Mouse (Mus musculus) midbrain, embryonic 10.5 days (tissue): ENCODE measurements at regions not wholly inside any gene's neighbourhood (a gene's known extent, or its start where the extent isn't known, plus 50 kb on each side); places are given as distances from the start of the nearest gene placed in this dataset.

Experiments
- DNase-seq: peaks from one replicate; pipeline ENCODE4 v3.0.0-alpha.2; 2017; ENCODE audit warnings: low spot score
- H3K27ac ChIP-seq: fragments of 300-500 bp; sonication (generic); replicated peaks from 2 replicates; pipeline ENCODE4 v1.5.1; 2016; ENCODE audit warnings: mild to moderate bottlenecking
- H3K27me3 ChIP-seq: fragments of 300-500 bp; sonication (generic); 2 replicates; pipeline ENCODE4 v1.6.1; 2016; ENCODE audit warnings: low read depth, mild to moderate bottlenecking; ENCODE audit not compliant: poor library complexity, severe bottlenecking
- H3K36me3 ChIP-seq: fragments of 300-500 bp; sonication (generic); 2 replicates; pipeline ENCODE4 v1.6.1; 2016; ENCODE audit warnings: mild to moderate bottlenecking, moderate library complexity
- H3K4me1 ChIP-seq: fragments of 300-500 bp; sonication (generic); 2 replicates; pipeline ENCODE4 v1.6.1; 2016
- H3K4me3 ChIP-seq: fragments of 300-500 bp; sonication (generic); 2 replicates; pipeline ENCODE4 v1.5.1; 2016; ENCODE audit warnings: mild to moderate bottlenecking, moderate library complexity
- H3K9me3 ChIP-seq: fragments of 300-500 bp; sonication (generic); replicated peaks from 2 replicates; pipeline ENCODE4 v1.6.1; 2016; ENCODE audit warnings: mild to moderate bottlenecking
- WGBS: fragments of 180-500 bp; shearing (Covaris S2); methylation state at CpG from one replicate; pipeline ENCODE4 v1.1.7; 2016; 5-methylcytosine and 5-hydroxymethylcytosine counted together

DNA sequence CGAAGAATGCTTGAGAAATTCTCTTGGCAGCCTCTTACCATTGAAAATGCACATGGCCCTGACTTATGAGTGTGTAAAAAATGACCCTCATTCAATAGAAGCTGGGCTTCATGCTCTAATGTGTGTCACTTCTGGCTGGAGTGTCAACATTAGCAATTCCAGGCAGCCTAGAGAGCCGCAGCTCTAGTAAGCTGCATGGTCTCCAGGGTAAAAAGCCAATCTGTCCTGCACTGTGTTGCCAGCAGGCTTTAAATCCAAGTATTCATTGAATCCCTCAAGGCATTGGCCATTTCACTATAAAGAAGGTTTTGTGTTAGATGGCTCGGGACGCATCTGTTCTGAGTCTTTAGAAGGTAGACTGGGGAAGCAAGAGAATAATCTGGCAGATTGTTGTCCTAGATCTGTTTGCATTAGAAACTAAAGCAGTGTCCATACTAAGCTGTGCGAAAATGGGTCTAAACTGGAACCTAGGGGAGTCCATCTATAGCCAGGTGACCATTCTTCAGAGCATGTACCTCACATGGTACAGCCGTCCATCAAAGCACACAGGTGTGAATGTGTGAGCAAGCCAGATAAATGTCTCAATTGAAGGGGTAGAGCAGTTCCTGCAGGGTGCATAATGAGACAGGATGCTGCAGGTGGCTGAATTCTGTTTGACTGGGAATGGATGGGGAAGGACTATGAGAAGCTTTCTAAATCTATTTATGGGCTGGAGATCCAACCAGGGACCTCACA lies 189.6 kb downstream of the Smoc2 start:
- DNase-seq, result no peak
- WGBS, result 75% methylated on average over 6 of the region's 6 CpGs
- Histone ChIP-seq H3K4me3 (no peak overlapping the region), H3K27ac (no peak overlapping the region; the same call in 1 of the 2 replicates), H3K4me1 (peaks cover 23% of the 10 kb centered on the region), H3K9me3 (no peaks in the 10 kb centered on the region), H3K27me3 (no peaks in the 10 kb centered on the region), H3K36me3 (no peaks in the 10 kb centered on the region)

DNA sequence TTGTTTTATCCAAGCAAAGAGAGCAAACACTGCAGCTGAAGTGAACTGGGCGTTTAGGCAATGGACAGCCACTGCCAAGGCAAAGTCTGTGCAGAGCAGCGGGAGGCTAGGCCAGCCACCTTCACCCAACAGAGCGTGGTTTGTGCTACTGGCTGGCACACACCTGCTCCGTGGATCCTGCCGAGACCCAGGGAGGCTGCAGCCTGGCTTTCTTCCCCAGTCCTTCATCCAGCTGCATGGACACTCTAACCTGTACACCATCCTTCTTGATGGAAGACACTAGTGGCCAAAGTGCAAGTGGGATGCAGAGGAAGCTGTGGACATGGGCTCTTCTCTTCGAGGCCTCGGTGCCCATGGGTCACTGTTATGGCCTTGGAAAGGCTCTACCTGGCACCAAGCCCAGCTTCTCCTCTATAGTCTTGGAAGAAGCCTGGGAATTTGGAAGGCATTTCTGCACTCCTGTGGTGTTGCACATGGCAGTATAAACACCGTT lies 176.0 kb downstream of the Smoc2 start:
- no peak for DNase-seq

More for the DNA sequence above, 176.0 kb downstream of the Smoc2 start:
- no peak overlapping the region for H3K27ac ChIP-seq
- H3K36me3 ChIP-seq, result no peaks in the 10 kb centered on the region
- WGBS, result 86% methylated on average over 8 of the region's 8 CpGs
- H3K27me3 ChIP-seq, result no peaks in the 10 kb centered on the region
- H3K4me3 ChIP-seq, result no peak overlapping the region
- no peaks in the 10 kb centered on the region for H3K9me3 ChIP-seq
- peaks cover 13% of the 10 kb centered on the region for H3K4me1 ChIP-seq
